Mouse (Mus musculus) olfactory bulb, adult 2 months (tissue): ENCODE results near the gene Lamc2. TPM values are rescaled to one million over a fixed set of nuclear protein-coding genes. Genes with fewer than 3 reads are reported as not detected.

Experiments
- H3K27ac ChIP-seq: fragments of 200-500 bp; 2 replicates; pipeline ENCODE4 v1.5.1; 2012; ENCODE audit warnings: low read depth, low read length; ENCODE audit not compliant: insufficient read depth
- H3K4me1 ChIP-seq: fragments of 200-500 bp; 2 replicates; pipeline ENCODE4 v1.6.1; 2012; ENCODE audit warnings: low read length; ENCODE audit not compliant: control insufficient read depth, insufficient read depth
- H3K4me3 ChIP-seq: fragments of 200-500 bp; 2 replicates; pipeline ENCODE4 v1.5.1; 2012; ENCODE audit warnings: mild to moderate bottlenecking, low read depth, low read length, moderate library complexity; ENCODE audit not compliant: insufficient read depth
- CTCF ChIP-seq: fragments of 200-500 bp; IDR thresholded peaks from 2 replicates; pipeline ENCODE4 v1.5.1; 2012; ENCODE audit warnings: low read depth, mild to moderate bottlenecking, low read length, moderate library complexity; ENCODE audit not compliant: insufficient read depth
- POLR2A ChIP-seq: fragments of 200-500 bp; IDR thresholded peaks from 2 replicates; pipeline ENCODE4 v1.6.1; 2012; ENCODE audit warnings: mild to moderate bottlenecking, low read depth, low read length, moderate library complexity; ENCODE audit not compliant: insufficient read depth
- WGBS: fragments of 180-500 bp; shearing (Covaris S2); methylation state at CpG from one replicate; pipeline ENCODE4 v1.1.7; 2018; 5-methylcytosine and 5-hydroxymethylcytosine counted together
- polyA plus RNA-seq: library from polyadenylated mRNA; stranded (reverse); fragments of >200 nt; gene quantifications from 2 replicates; pipeline ENCODE4 v1.2.4, GENCODE M21; 2012; ENCODE audit warnings: low replicate concordance; ENCODE audit not compliant: missing spikeins, insufficient read depth, insufficient read length

Gene Lamc2
- polyA plus RNA-seq, 1 experiment, result not detected

DNA sequence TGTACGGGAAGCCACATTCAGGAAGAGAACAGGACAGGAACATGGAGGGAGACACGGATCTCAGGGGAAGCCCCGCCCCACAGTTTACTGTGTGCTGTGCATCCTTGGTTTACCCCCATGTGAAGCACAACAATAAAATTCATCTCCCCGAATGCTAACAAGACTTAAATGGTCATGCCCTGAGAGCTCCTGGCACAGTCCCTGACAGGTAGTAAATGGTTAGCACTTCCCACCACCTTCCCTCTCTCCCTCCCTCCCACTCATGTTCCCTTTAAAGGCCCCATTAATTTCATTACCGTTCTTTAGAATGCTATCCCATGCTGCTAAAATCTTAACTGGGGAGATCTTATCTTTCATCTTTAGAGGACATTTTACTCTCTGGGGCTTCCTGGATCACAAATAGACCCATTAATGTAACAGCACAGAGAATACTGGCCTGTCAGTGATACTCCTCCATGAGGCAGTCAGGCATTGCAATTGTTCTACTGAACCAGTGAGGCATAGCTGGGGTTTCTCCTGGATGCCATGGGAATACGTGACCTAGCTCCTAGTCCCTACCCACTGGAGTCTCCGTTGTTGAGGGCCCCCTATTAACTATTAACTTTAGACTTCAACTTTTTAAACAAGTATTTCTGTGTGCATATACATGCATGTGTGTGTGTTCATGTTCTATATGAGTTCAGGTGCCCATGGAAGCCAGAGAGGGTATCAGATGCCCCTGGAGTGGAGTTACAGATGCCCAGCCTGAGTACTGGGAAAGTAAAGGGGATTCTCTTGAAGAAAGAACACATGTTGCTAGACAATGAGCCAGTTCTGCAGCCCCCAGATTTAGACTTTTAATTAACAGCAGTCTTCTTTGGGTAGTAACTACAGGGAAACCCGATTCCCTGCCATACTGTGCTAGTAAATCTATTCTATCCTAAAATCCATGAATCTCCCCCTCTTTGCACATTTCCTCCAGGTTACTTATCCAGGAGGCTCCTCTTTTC, 60.7 kb downstream of the Lamc2 start:
- 82% methylated on average over 8 of the region's 8 CpGs for WGBS
- Histone ChIP-seq H3K27ac (no peak overlapping the region), H3K4me1 (peaks cover 5% of the 10 kb centered on the region; the same call in 1 of the 2 replicates), H3K4me3 (no peak overlapping the region)
- no peak for TF ChIP-seq CTCF

DNA sequence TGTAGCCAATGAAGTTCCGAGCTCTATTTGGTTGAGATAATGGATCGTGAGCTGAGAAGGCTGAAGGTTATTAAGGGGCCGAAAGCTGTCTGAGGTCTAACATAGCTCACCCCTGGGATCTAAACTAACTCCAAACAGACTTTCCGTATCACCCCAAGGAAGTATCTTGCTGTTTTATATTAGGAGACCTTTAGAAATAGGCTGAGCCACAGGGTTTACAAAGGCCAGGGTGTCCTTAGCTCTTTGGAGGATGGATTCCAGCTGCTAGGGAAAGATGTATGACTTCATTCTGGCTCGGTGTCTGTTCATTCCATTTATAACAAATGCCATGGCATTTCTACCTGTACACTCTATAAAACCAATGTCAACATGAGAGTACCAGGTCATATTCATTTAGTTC, 61.7 kb downstream of the Lamc2 start:
- H3K4me3 ChIP-seq, result no peak overlapping the region
- peaks cover 3% of the 10 kb centered on the region; the same call in 1 of the 2 replicates for H3K4me1 ChIP-seq
- TF ChIP-seq POLR2A (no peak), CTCF (no peak)
- WGBS, result 97% methylated on average over 5 of the region's 5 CpGs
- no peak overlapping the region for H3K27ac ChIP-seq

DNA sequence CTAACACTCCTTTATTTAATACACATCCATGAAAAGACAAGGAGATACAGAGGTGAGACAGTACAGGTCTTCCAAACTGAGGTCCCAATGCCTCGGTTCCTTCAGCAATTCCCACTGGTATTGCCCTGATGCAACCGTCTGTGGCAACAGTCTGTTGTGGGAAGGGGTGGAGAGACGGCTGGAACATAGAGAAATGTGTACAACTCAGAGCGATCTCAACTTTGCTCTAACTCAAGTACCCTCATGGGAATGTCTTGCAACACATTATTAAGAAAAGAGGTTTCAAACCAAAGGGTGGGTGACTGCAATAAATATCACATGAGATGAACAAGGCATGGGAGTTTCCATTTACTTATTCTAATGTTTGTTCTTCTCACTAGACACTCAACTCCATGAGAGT, 63.5 kb downstream of the Lamc2 start:
- no peak overlapping the region for H3K4me3 ChIP-seq
- no peak overlapping the region for H3K27ac ChIP-seq
- WGBS, result 90% methylated on average over 4 of the region's 4 CpGs
- TF ChIP-seq CTCF (no peak), POLR2A (no peak)
- no peaks in the 10 kb centered on the region for H3K4me1 ChIP-seq

DNA sequence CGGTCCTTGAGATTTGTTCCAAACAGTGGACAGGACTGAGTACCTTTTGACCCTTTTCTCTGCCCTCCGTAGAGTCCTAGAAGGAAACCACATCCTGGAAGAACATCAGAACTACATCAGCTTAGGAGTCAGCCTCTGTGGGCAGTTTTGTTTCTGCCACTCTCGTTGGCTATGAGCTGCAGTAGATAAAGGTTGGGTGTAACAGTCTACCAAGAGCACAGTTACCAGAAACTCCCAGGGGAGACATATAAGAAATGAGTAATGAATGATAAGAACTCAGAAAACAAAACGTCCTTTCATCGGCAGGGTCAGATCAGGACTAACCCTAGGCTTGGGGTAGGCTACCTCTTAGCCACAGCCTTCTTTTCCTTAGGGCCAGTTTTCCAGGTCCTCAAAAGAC, 64.9 kb downstream of the Lamc2 start:
- H3K4me1 ChIP-seq, result no peaks in the 10 kb centered on the region
- H3K27ac ChIP-seq, result no peak overlapping the region
- H3K4me3 ChIP-seq, result no peak overlapping the region
- TF ChIP-seq POLR2A (no peak), CTCF (no peak)
- WGBS, result 89% methylated on average over 5 of the region's 5 CpGs

DNA sequence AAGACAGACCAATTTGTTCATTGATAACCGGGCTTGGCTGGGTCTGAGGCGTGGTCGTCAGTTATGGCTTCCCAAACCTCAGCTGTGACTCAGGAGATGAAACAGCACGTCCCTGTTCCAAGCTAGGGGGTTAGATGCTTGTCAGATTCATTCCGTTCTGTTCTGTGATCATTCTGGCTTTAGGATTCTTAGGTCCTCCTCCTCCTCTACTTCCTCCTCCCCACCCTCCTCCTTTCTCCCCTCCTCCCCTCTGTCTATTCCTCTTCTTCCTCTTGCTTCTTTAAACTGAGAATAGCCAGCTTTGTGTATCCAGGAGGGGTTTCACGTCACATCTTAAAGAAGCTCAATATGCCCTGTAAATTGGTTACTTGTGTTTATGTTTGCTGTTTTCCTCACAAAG, 65.7 kb downstream of the Lamc2 start:
- Histone ChIP-seq H3K4me3 (no peak overlapping the region), H3K4me1 (no peaks in the 10 kb centered on the region), H3K27ac (no peak overlapping the region)
- TF ChIP-seq POLR2A (no peak), CTCF (no peak)
- WGBS, result 57% methylated on average over 6 of the region's 6 CpGs

GRCm38 (mm10) chr1:153115315-153115714, 70.9 kb downstream of the Lamc2 start:
- TF ChIP-seq CTCF, result no peak
- no peak for TF ChIP-seq POLR2A
- WGBS, result 95% methylated on average over 8 of the region's 8 CpGs
- H3K4me3 ChIP-seq, result no peak overlapping the region
- H3K27ac ChIP-seq, result no peak overlapping the region
- no peaks in the 10 kb centered on the region for H3K4me1 ChIP-seq

DNA sequence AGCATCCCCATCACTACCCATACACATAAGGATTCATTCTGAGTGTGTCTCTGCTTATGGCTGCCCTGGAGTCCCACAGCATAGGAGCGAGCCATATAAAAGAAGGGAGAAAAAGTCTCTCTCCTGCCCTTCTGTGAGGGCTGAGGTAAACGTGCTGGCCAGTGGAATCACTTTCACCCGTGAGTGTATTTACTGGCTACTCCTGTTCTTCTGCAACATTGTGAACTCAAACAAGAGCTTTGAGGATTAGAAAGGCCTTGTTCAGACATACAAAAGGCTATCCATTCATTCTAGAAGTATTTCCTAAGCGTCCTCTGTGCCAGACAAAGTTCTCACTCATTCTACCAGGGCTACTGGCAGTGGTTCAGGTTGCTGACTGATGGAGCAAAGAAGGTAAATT, 74.7 kb downstream of the Lamc2 start:
- WGBS, result 72% methylated on average over 4 of the region's 4 CpGs

GRCm38 (mm10) chr1:153109836-153110235, 76.4 kb downstream of the Lamc2 start:
- TF ChIP-seq CTCF (no peak), POLR2A (no peak)
- no peaks in the 10 kb centered on the region for H3K4me1 ChIP-seq
- H3K4me3 ChIP-seq, result no peak overlapping the region
- WGBS, result 75% methylated on average over 3 of the region's 3 CpGs
- no peak overlapping the region for H3K27ac ChIP-seq

More for the DNA sequence above, 74.7 kb downstream of the Lamc2 start:
- Histone ChIP-seq H3K27ac (no peak overlapping the region), H3K4me1 (no peaks in the 10 kb centered on the region), H3K4me3 (no peak overlapping the region)
- no peak for TF ChIP-seq POLR2A
- TF ChIP-seq CTCF, result no peak

- TF ChIP-seq POLR2A (no peak), CTCF (no peak)
- no peak overlapping the region for H3K4me3 ChIP-seq
- 93% methylated on average over 5 of the region's 5 CpGs for WGBS
These were observed 76.9 kb downstream of the Lamc2 start for GRCm38 (mm10) chr1:153109346-153109745.

GRCm38 (mm10) chr1:153107866-153108265, 78.4 kb downstream of the Lamc2 start:
- H3K4me1 ChIP-seq, result no peaks in the 10 kb centered on the region
- H3K4me3 ChIP-seq, result no peak overlapping the region
- no peak for TF ChIP-seq CTCF
- no peak for TF ChIP-seq POLR2A
- 68% methylated on average over 7 of the region's 7 CpGs for WGBS
- no peak overlapping the region for H3K27ac ChIP-seq

More at GRCm38 (mm10) chr1:153109346-153109745, 76.9 kb downstream of the Lamc2 start:
- H3K27ac ChIP-seq, result no peak overlapping the region
- H3K4me1 ChIP-seq, result no peaks in the 10 kb centered on the region
